Mouse (Mus musculus) brown adipose tissue, adult 24 weeks (tissue): ENCODE data around the gene Mta2. TPM values are rescaled to one million over a fixed set of nuclear protein-coding genes. Genes with fewer than 3 reads are reported as not detected.
"Not testable (repeated sequence)": the region's sequence is repeated elsewhere in the genome, so short reads cannot be mapped to it uniquely, and the experiment has no call there.

Experiments
- H3K27ac ChIP-seq: fragments of 200-500 bp; replicated peaks from 2 replicates; pipeline ENCODE4 v1.5.1; 2012; ENCODE audit warnings: low read depth, mild to moderate bottlenecking, low read length
- H3K4me1 ChIP-seq: fragments of 200-500 bp; 2 replicates; pipeline ENCODE4 v1.6.1; 2012; ENCODE audit warnings: low read length, mixed read lengths; ENCODE audit not compliant: control insufficient read depth, insufficient read depth, insufficient read length
- H3K4me3 ChIP-seq: fragments of 200-500 bp; 2 replicates; pipeline ENCODE4 v1.5.1; 2012; ENCODE audit warnings: low read depth, mild to moderate bottlenecking, low read length, moderate library complexity; ENCODE audit not compliant: insufficient read depth
- polyA plus RNA-seq: library from polyadenylated mRNA; stranded (reverse); fragments of >200 nt; gene quantifications from 2 replicates; pipeline ENCODE4 v1.2.4, GENCODE M21; 2012; ENCODE audit not compliant: missing spikeins, insufficient read depth, insufficient read length

The Mta2 gene
- polyA plus RNA-seq, result 28.2 and 30.6 TPM in 2 replicates

GRCm38 (mm10) chr19:8941515-8942217, at the start of gene Mta2:
Gene Mta2, plus strand, starts transcription at chr19:8941875.
- Histone ChIP-seq H3K4me1 (0 out of 2 replicates have a peak, but pooled peaks cover 2% of the 10 kb centered on the region), H3K27ac (peak within 1 kb of the TSS; percentile 89), H3K4me3 (peak within 1 kb of the TSS; percentile 86)

GRCm38 (mm10) chr19:8892829-8893766, 48.6 kb upstream of the Mta2 start, which contains the start of gene Ints5:
Gene Ints5, plus strand, starts transcription at chr19:8893005.
- H3K27ac ChIP-seq, result peak within 1 kb of the TSS; percentile 54
- peak within 1 kb of the TSS; percentile 77 for H3K4me3 ChIP-seq

GRCm38 (mm10) chr19:8895397-8895960, 46.2 kb upstream of the Mta2 start:
- Histone ChIP-seq H3K4me1 (peaks cover 6% of the 10 kb centered on the region; the same call in 1 of the 2 replicates), H3K4me3 (no peak overlapping the region), H3K27ac (no peak overlapping the region)

More at GRCm38 (mm10) chr19:8892829-8893766, 48.6 kb upstream of the Mta2 start, which contains the start of gene Ints5:
- H3K4me1 ChIP-seq, result peaks cover 6% of the 10 kb centered on the region; the same call in 1 of the 2 replicates

- H3K27ac ChIP-seq, H3K4me3 ChIP-seq, H3K4me1 ChIP-seq: not testable (repeated sequence)
Observed at GRCm38 (mm10) chr19:8896231-8896630, 45.4 kb upstream of the Mta2 start.

GRCm38 (mm10) chr19:8897211-8897864, 44.3 kb upstream of the Mta2 start:
- Histone ChIP-seq H3K27ac (0 out of 2 replicates have a peak overlapping the region, but pooled peaks have one; percentile 5), H3K4me3 (peak overlapping the region; percentile 45)
- H3K4me1 ChIP-seq, result not testable (repeated sequence)

GRCm38 (mm10) chr19:8897865-8898495, 43.7 kb upstream of the Mta2 start, which contains the start of gene Ganab:
Gene Ganab, plus strand, starts transcription at chr19:8898071.
- Histone ChIP-seq H3K4me3 (peak within 1 kb of the TSS; percentile 85), H3K4me1 (peaks cover 6% of the 10 kb centered on the region; the same call in 1 of the 2 replicates), H3K27ac (peak within 1 kb of the TSS; percentile 74)

- Histone ChIP-seq H3K4me3 (peak overlapping the region; percentile 85), H3K4me1 (peaks cover 6% of the 10 kb centered on the region; the same call in 1 of the 2 replicates), H3K27ac (peak overlapping the region; percentile 74)
Observed at GRCm38 (mm10) chr19:8898576-8898975, 43.1 kb upstream of the Mta2 start.

GRCm38 (mm10) chr19:8899079-8899478, 42.6 kb upstream of the Mta2 start:
- peaks cover 6% of the 10 kb centered on the region; the same call in 1 of the 2 replicates for H3K4me1 ChIP-seq
- H3K27ac ChIP-seq, result no peak overlapping the region
- H3K4me3 ChIP-seq, result peak overlapping the region; percentile 12; the same call in 1 of the 2 replicates

GRCm38 (mm10) chr19:8903412-8903811, 38.3 kb upstream of the Mta2 start:
- Histone ChIP-seq H3K4me1 (no peaks in the 10 kb centered on the region), H3K4me3 (no peak overlapping the region), H3K27ac (no peak overlapping the region)

GRCm38 (mm10) chr19:8908531-8908930, 33.1 kb upstream of the Mta2 start:
- no peak overlapping the region for H3K4me3 ChIP-seq
- H3K4me1 ChIP-seq, result no peaks in the 10 kb centered on the region
- no peak overlapping the region for H3K27ac ChIP-seq

GRCm38 (mm10) chr19:8911810-8912209, 29.9 kb upstream of the Mta2 start:
- H3K4me1 ChIP-seq, result no peaks in the 10 kb centered on the region
- no peak overlapping the region for H3K4me3 ChIP-seq
- H3K27ac ChIP-seq, result no peak overlapping the region

- no peaks in the 10 kb centered on the region for H3K4me1 ChIP-seq
- H3K27ac ChIP-seq, result no peak overlapping the region
- no peak overlapping the region for H3K4me3 ChIP-seq
Observed at GRCm38 (mm10) chr19:8914212-8914611, 27.5 kb upstream of the Mta2 start.

GRCm38 (mm10) chr19:8919000-8919399, 22.7 kb upstream of the Mta2 start:
- H3K4me3 ChIP-seq, result no peak overlapping the region
- peaks cover 5% of the 10 kb centered on the region for H3K4me1 ChIP-seq
- no peak overlapping the region for H3K27ac ChIP-seq

- Histone ChIP-seq H3K27ac (peak overlapping the region; percentile 96), H3K4me1 (peaks cover 5% of the 10 kb centered on the region), H3K4me3 (peak overlapping the region; percentile 52)
Observed at GRCm38 (mm10) chr19:8919684-8920072, 22.0 kb upstream of the Mta2 start.
